Mouse (Mus musculus): ENCODE measurements around the gene Hic1. TPM values are rescaled to one million over a fixed set of nuclear protein-coding genes. Genes with fewer than 3 reads are reported as not detected.

Hic1 gene
- total and polyA plus RNA-seq, 2 experiments from 2014 or later: 4.8 to 17.8 TPM

- 67% methylated on average over 4 of the region's 4 CpGs for WGBS
- Histone ChIP-seq H3K4me3 (ENCODE audit: low read depth, low read length) (no peak overlapping the region), H3K9me3 (replicated peaks; ENCODE audit: control insufficient read depth, low read length) (no peaks in the 10 kb centered on the region), H3K27me3 (ENCODE audit: control insufficient read depth, insufficient read depth, low read length) (no peaks in the 10 kb centered on the region), H3K9ac (replicated peaks; ENCODE audit: low read depth, low read length) (no peak overlapping the region), H3K4me2 (ENCODE audit: low read depth, low read length) (no peak overlapping the region), H3K27ac (ENCODE audit: low read depth) (no peak overlapping the region), H3K4me1 (ENCODE audit: control insufficient read depth, insufficient read depth) (peaks cover 44% of the 10 kb centered on the region), H3K36me3 (replicated peaks; ENCODE audit: control insufficient read depth, insufficient read depth, low read length) (peaks cover 31% of the 10 kb centered on the region)
- ATAC-seq (ENCODE audit: insufficient read depth, low read depth) (no peak), DNase-seq (ENCODE audit: low spot score) (no peak)
- TF ChIP-seq EP300 (IDR thresholded peaks at IDR 0.05; ENCODE audit: low read depth): no peak
- no peak for TF ChIP-seq CTCF (IDR thresholded peaks at IDR 0.05; ENCODE audit: low read depth)
Measured at GRCm38 (mm10) chr11:75142749-75143148, 26.6 kb downstream of the Hic1 start.

GRCm38 (mm10) chr11:75141913-75142312, 27.4 kb downstream of the Hic1 start:
- peak overlapping the region; percentile 27; the same call in 1 of the 2 replicates for H3K27ac ChIP-seq (ENCODE audit: low read depth)
- H3K27me3 ChIP-seq (ENCODE audit: control insufficient read depth, insufficient read depth, low read length): no peaks in the 10 kb centered on the region
- no peak for ATAC-seq (ENCODE audit: insufficient read depth, low read depth)
- DNase-seq (ENCODE audit: low spot score): no peak
- peaks cover 37% of the 10 kb centered on the region for H3K4me1 ChIP-seq (ENCODE audit: control insufficient read depth, insufficient read depth)
- H3K4me3 ChIP-seq (ENCODE audit: low read depth, low read length): no peak overlapping the region
- 44% methylated on average over 1 of the region's 1 CpGs for WGBS
- no peak overlapping the region for H3K9ac ChIP-seq (replicated peaks; ENCODE audit: low read depth, low read length)
- no peak overlapping the region for H3K4me2 ChIP-seq (ENCODE audit: low read depth, low read length)
- no peaks in the 10 kb centered on the region for H3K9me3 ChIP-seq (replicated peaks; ENCODE audit: control insufficient read depth, low read length)
- peaks cover 31% of the 10 kb centered on the region for H3K36me3 ChIP-seq (replicated peaks; ENCODE audit: control insufficient read depth, insufficient read depth, low read length)
- TF ChIP-seq EP300 (IDR thresholded peaks at IDR 0.05; ENCODE audit: low read depth) (no peak), CTCF (IDR thresholded peaks at IDR 0.05; ENCODE audit: low read depth) (no peak)

GRCm38 (mm10) chr11:75141038-75141437, 28.3 kb downstream of the Hic1 start:
- Histone ChIP-seq H3K9me3 (replicated peaks; ENCODE audit: control insufficient read depth, low read length) (no peaks in the 10 kb centered on the region), H3K4me3 (ENCODE audit: low read depth, low read length) (no peak overlapping the region), H3K4me1 (ENCODE audit: control insufficient read depth, insufficient read depth) (peaks cover 43% of the 10 kb centered on the region), H3K4me2 (ENCODE audit: low read depth, low read length) (no peak overlapping the region), H3K36me3 (replicated peaks; ENCODE audit: control insufficient read depth, insufficient read depth, low read length) (peaks cover 31% of the 10 kb centered on the region), H3K9ac (replicated peaks; ENCODE audit: low read depth, low read length) (no peak overlapping the region), H3K27me3 (ENCODE audit: control insufficient read depth, insufficient read depth, low read length) (no peaks in the 10 kb centered on the region), H3K27ac (ENCODE audit: low read depth) (0 out of 2 replicates have a peak overlapping the region, but pooled peaks have one; percentile 79)
- DNase-seq (ENCODE audit: low spot score) (no peak), ATAC-seq (ENCODE audit: insufficient read depth, low read depth) (no peak)
- TF ChIP-seq CTCF (IDR thresholded peaks at IDR 0.05; ENCODE audit: low read depth): no peak
- TF ChIP-seq EP300 (IDR thresholded peaks at IDR 0.05; ENCODE audit: low read depth): no peak
- WGBS: 69% methylated on average over 3 of the region's 3 CpGs

GRCm38 (mm10) chr11:75140431-75140830, 28.9 kb downstream of the Hic1 start:
- TF ChIP-seq EP300 (IDR thresholded peaks at IDR 0.05; ENCODE audit: low read depth): no peak
- no peak for TF ChIP-seq CTCF (IDR thresholded peaks at IDR 0.05; ENCODE audit: low read depth)
- H3K9ac ChIP-seq (replicated peaks; ENCODE audit: low read depth, low read length): no peak overlapping the region
- DNase-seq (ENCODE audit: low spot score) (no peak), ATAC-seq (ENCODE audit: insufficient read depth, low read depth) (no peak)
- H3K27me3 ChIP-seq (ENCODE audit: control insufficient read depth, insufficient read depth, low read length): no peaks in the 10 kb centered on the region
- peaks cover 31% of the 10 kb centered on the region for H3K36me3 ChIP-seq (replicated peaks; ENCODE audit: control insufficient read depth, insufficient read depth, low read length)
- WGBS: 59% methylated on average over 5 of the region's 5 CpGs
- H3K4me3 ChIP-seq (ENCODE audit: low read depth, low read length): no peak overlapping the region
- H3K27ac ChIP-seq (ENCODE audit: low read depth): peak overlapping the region; percentile 79
- no peaks in the 10 kb centered on the region for H3K9me3 ChIP-seq (replicated peaks; ENCODE audit: control insufficient read depth, low read length)
- H3K4me1 ChIP-seq (ENCODE audit: control insufficient read depth, insufficient read depth): peaks cover 41% of the 10 kb centered on the region
- no peak overlapping the region for H3K4me2 ChIP-seq (ENCODE audit: low read depth, low read length)

- peaks cover 36% of the 10 kb centered on the region for H3K4me1 ChIP-seq (ENCODE audit: control insufficient read depth, insufficient read depth)
- DNase-seq (ENCODE audit: low spot score): peak; percentile 86
- WGBS: 21% methylated on average over 11 of the region's 11 CpGs
Measured at GRCm38 (mm10) chr11:75139122-75139963, 30.0 kb downstream of the Hic1 start.

More at GRCm38 (mm10) chr11:75139122-75139963, 30.0 kb downstream of the Hic1 start:
- Histone ChIP-seq H3K4me2 (ENCODE audit: low read depth, low read length) (peak overlapping the region; percentile 22; the same call in 1 of the 2 replicates), H3K36me3 (replicated peaks; ENCODE audit: control insufficient read depth, insufficient read depth, low read length) (peaks cover 25% of the 10 kb centered on the region), H3K4me3 (ENCODE audit: low read depth, low read length) (no peak overlapping the region), H3K27ac (ENCODE audit: low read depth) (peak overlapping the region; percentile 79), H3K9ac (replicated peaks; ENCODE audit: low read depth, low read length) (no peak overlapping the region), H3K27me3 (ENCODE audit: control insufficient read depth, insufficient read depth, low read length) (no peaks in the 10 kb centered on the region), H3K9me3 (replicated peaks; ENCODE audit: control insufficient read depth, low read length) (no peaks in the 10 kb centered on the region)
- TF ChIP-seq CTCF (IDR thresholded peaks at IDR 0.05; ENCODE audit: low read depth) (peak; percentile 1; the same call in 1 of the 2 replicates), EP300 (IDR thresholded peaks at IDR 0.05; ENCODE audit: low read depth) (peak; percentile 25; the same call in 1 of the 2 replicates)
- ATAC-seq (ENCODE audit: insufficient read depth, low read depth): peak; percentile 67
